Mouse (Mus musculus) forebrain, embryonic 11.5 days (tissue): Measurements from ENCODE around the gene Ctf2. TPM values are rescaled to one million over a fixed set of nuclear protein-coding genes. Genes with fewer than 3 reads are reported as not detected.

Source experiments
- ATAC-seq: fragments of 200-750 bp; cut with Nextera tagmentation; replicated peaks from 2 replicates; pipeline ENCODE4 v1.8.0; 2017; ENCODE audit warnings: moderate TSS enrichment; ENCODE audit not compliant: low FRiP score
- DNase-seq: peaks from one replicate; pipeline ENCODE4 v3.0.0-alpha.2; 2017; ENCODE audit warnings: low spot score
- H3K27ac ChIP-seq: fragments of 300-500 bp; sonication (generic); 2 replicates; pipeline ENCODE4 v1.5.1; 2014; ENCODE audit warnings: low read depth, low read length
- H3K27me3 ChIP-seq: fragments of 300-500 bp; sonication (generic); 2 replicates; pipeline ENCODE4 v1.6.1; 2014; ENCODE audit warnings: mild to moderate bottlenecking, low read length, mixed read lengths; ENCODE audit not compliant: control insufficient read depth, insufficient read depth
- H3K36me3 ChIP-seq: fragments of 300-500 bp; sonication (generic); 2 replicates; pipeline ENCODE4 v1.6.1; 2014; ENCODE audit warnings: mild to moderate bottlenecking, low read length, moderate library complexity, mixed read lengths; ENCODE audit not compliant: control insufficient read depth, insufficient read depth
- H3K4me1 ChIP-seq: fragments of 300-500 bp; sonication (generic); replicated peaks from 2 replicates; pipeline ENCODE4 v1.6.1; 2014; ENCODE audit warnings: low read length, mixed read lengths; ENCODE audit not compliant: control insufficient read depth, insufficient read depth
- H3K4me2 ChIP-seq: fragments of 300-500 bp; sonication (generic); 2 replicates; pipeline ENCODE4 v1.6.1; 2014; ENCODE audit warnings: low read depth, mild to moderate bottlenecking, low read length, moderate library complexity, mixed read lengths; ENCODE audit not compliant: severe bottlenecking
- H3K4me3 ChIP-seq: fragments of 300-500 bp; sonication (generic); 2 replicates; pipeline ENCODE4 v1.5.1; 2014; ENCODE audit warnings: low read depth, low read length
- H3K9ac ChIP-seq: fragments of 300-500 bp; sonication (generic); 2 replicates; pipeline ENCODE4 v1.6.1; 2014; ENCODE audit warnings: low read length
- H3K9me3 ChIP-seq: fragments of 300-500 bp; sonication (generic); 2 replicates; pipeline ENCODE4 v1.6.1; 2016; ENCODE audit warnings: low read length, mixed read lengths; ENCODE audit not compliant: control insufficient read depth
- WGBS: fragments of 180-500 bp; shearing (Covaris S2); extraction: QIAGEN DNeasy Blood & Tissue Kit; methylation state at CpG from one replicate; pipeline ENCODE4 v1.1.7; 2014; 5-methylcytosine and 5-hydroxymethylcytosine counted together
- polyA plus RNA-seq: library from polyadenylated mRNA; unstranded; fragments of >200 nt; fragmentation: Nextera tagmentation; extraction: Ambion mirVana; gene quantifications from 2 replicates; pipeline ENCODE4 v1.2.1, GENCODE M21; 2014

Gene Ctf2
- polyA plus RNA-seq, 1 experiment from 2014 or later, result 0.63 TPM

GRCm38 (mm10) chr7:127772080-127772479 is 40.1 kb upstream of the Ctf2 start:
- no peak overlapping the region for H3K4me2 ChIP-seq
- DNase-seq (no peak), ATAC-seq (no peak)
- H3K9ac ChIP-seq, result no peak overlapping the region
- peaks cover 5% of the 10 kb centered on the region; the same call in 1 of the 2 replicates for H3K36me3 ChIP-seq
- H3K4me1 ChIP-seq, result peaks cover 14% of the 10 kb centered on the region; the same call in 1 of the 2 replicates
- H3K4me3 ChIP-seq, result no peak overlapping the region
- H3K27me3 ChIP-seq, result no peaks in the 10 kb centered on the region
- H3K9me3 ChIP-seq, result no peaks in the 10 kb centered on the region
- WGBS, result 82% methylated on average over 3 of the region's 3 CpGs
- no peak overlapping the region for H3K27ac ChIP-seq

GRCm38 (mm10) chr7:127771262-127771661 is 39.3 kb upstream of the Ctf2 start:
- no peak for ATAC-seq
- DNase-seq, result no peak
- H3K4me3 ChIP-seq, result no peak overlapping the region
- no peak overlapping the region for H3K27ac ChIP-seq
- H3K27me3 ChIP-seq, result no peaks in the 10 kb centered on the region
- H3K9me3 ChIP-seq, result no peaks in the 10 kb centered on the region
- WGBS, result 74% methylated on average over 5 of the region's 5 CpGs
- peaks cover 5% of the 10 kb centered on the region; the same call in 1 of the 2 replicates for H3K36me3 ChIP-seq
- peaks cover 14% of the 10 kb centered on the region; the same call in 1 of the 2 replicates for H3K4me1 ChIP-seq
- no peak overlapping the region for H3K9ac ChIP-seq
- no peak overlapping the region for H3K4me2 ChIP-seq

GRCm38 (mm10) chr7:127770039-127770905 is 38.3 kb upstream of the Ctf2 start:
- H3K27me3 ChIP-seq, result no peaks in the 10 kb centered on the region
- H3K4me2 ChIP-seq, result peak overlapping the region; percentile 63
- H3K36me3 ChIP-seq, result peaks cover 5% of the 10 kb centered on the region; the same call in 1 of the 2 replicates
- no peaks in the 10 kb centered on the region for H3K9me3 ChIP-seq
- H3K9ac ChIP-seq, result peak overlapping the region; percentile 65
- ATAC-seq, result peak; percentile 13; the same call in 1 of the 2 replicates
- WGBS, result 6% methylated on average over 27 of the region's 27 CpGs
- no peak for DNase-seq
- H3K4me3 ChIP-seq, result peak overlapping the region; percentile 35
- peaks cover 14% of the 10 kb centered on the region; the same call in 1 of the 2 replicates for H3K4me1 ChIP-seq
- no peak overlapping the region for H3K27ac ChIP-seq

GRCm38 (mm10) chr7:127769651-127770038 is 37.7 kb upstream of the Ctf2 start, which contains the start of gene Orai3:
Orai3 (plus strand) TSS chr7:127769815.
- Histone ChIP-seq H3K27me3 (no peaks in the 10 kb centered on the region), H3K4me1 (peaks cover 14% of the 10 kb centered on the region; the same call in 1 of the 2 replicates), H3K4me2 (peak within 1 kb of the TSS; percentile 63), H3K9me3 (no peaks in the 10 kb centered on the region), H3K9ac (peak within 1 kb of the TSS; percentile 65), H3K36me3 (peaks cover 5% of the 10 kb centered on the region; the same call in 1 of the 2 replicates), H3K27ac (peak within 1 kb of the TSS; percentile 53; the same call in 1 of the 2 replicates), H3K4me3 (peak within 1 kb of the TSS; percentile 35)
- peak; percentile 83 for DNase-seq
- ATAC-seq, result peak; percentile 62
- under 1% methylated on average over 24 of the region's 24 CpGs for WGBS

GRCm38 (mm10) chr7:127768997-127769593 is 37.1 kb upstream of the Ctf2 start:
- peaks cover 14% of the 10 kb centered on the region; the same call in 1 of the 2 replicates for H3K4me1 ChIP-seq
- no peaks in the 10 kb centered on the region for H3K27me3 ChIP-seq
- 2% methylated on average over 16 of the region's 16 CpGs for WGBS
- ATAC-seq (peak; percentile 90), DNase-seq (peak; percentile 87)
- H3K4me3 ChIP-seq, result peak overlapping the region; percentile 35
- peak overlapping the region; percentile 53; the same call in 1 of the 2 replicates for H3K27ac ChIP-seq
- H3K36me3 ChIP-seq, result peaks cover 5% of the 10 kb centered on the region; the same call in 1 of the 2 replicates
- H3K4me2 ChIP-seq, result peak overlapping the region; percentile 63
- no peaks in the 10 kb centered on the region for H3K9me3 ChIP-seq
- peak overlapping the region; percentile 65; the same call in 1 of the 2 replicates for H3K9ac ChIP-seq

GRCm38 (mm10) chr7:127768346-127768996 is 36.5 kb upstream of the Ctf2 start:
- ATAC-seq, result no peak
- DNase-seq, result no peak
- Histone ChIP-seq H3K4me3 (no peak overlapping the region), H3K9me3 (no peaks in the 10 kb centered on the region), H3K4me1 (peaks cover 14% of the 10 kb centered on the region; the same call in 1 of the 2 replicates), H3K27me3 (no peaks in the 10 kb centered on the region), H3K9ac (no peak overlapping the region; the same call in 1 of the 2 replicates), H3K27ac (0 out of 2 replicates have a peak overlapping the region, but pooled peaks have one; percentile 43), H3K36me3 (peaks cover 6% of the 10 kb centered on the region; the same call in 1 of the 2 replicates), H3K4me2 (peak overlapping the region; percentile 63; the same call in 1 of the 2 replicates)
- WGBS, result 41% methylated on average over 13 of the region's 13 CpGs

- 92% methylated on average over 19 of the region's 19 CpGs for WGBS
- H3K4me3 ChIP-seq, result no peak overlapping the region
- ATAC-seq, result no peak
These were observed 35.8 kb upstream of the Ctf2 start for GRCm38 (mm10) chr7:127767671-127768345.

More at GRCm38 (mm10) chr7:127767671-127768345, 35.8 kb upstream of the Ctf2 start:
- Histone ChIP-seq H3K4me1 (peaks cover 14% of the 10 kb centered on the region; the same call in 1 of the 2 replicates), H3K9me3 (no peaks in the 10 kb centered on the region), H3K36me3 (peaks cover 10% of the 10 kb centered on the region; the same call in 1 of the 2 replicates), H3K4me2 (no peak overlapping the region), H3K27me3 (no peaks in the 10 kb centered on the region), H3K27ac (no peak overlapping the region), H3K9ac (no peak overlapping the region)
- no peak for DNase-seq
